Mouse (Mus musculus) T-cell, adult 2 months (primary cell): ENCODE measurements at regions not wholly inside any gene's neighbourhood (a gene's known extent, or its start where the extent isn't known, plus 50 kb on each side); places are given as distances from the start of the nearest gene placed in this dataset.

ENCODE experiments used
- DNase-seq: peaks from one replicate; pipeline ENCODE4 v3.0.0; 2022; ENCODE audit warnings: low spot score

DNA sequence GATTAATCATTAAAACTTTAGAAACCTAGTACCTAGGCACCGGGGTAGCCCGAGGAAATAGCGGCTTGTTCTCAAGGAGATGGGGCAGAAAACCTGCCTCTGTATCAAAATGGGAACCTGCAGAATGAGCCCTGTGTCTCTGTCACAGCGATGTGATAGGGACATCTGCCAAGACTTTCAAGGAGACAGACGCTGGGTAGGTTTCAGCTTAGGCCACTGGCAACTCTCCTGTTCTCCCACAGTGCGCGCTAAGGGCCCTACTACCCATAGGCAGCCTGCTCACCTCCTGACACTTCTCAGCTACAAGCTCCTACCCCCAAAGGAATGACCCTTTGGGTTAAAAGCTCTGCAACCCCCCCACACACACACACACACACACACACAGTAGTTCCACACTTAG lies 396.4 kb downstream of the Sox9 start:
- DNase-seq, result no peak

DNA sequence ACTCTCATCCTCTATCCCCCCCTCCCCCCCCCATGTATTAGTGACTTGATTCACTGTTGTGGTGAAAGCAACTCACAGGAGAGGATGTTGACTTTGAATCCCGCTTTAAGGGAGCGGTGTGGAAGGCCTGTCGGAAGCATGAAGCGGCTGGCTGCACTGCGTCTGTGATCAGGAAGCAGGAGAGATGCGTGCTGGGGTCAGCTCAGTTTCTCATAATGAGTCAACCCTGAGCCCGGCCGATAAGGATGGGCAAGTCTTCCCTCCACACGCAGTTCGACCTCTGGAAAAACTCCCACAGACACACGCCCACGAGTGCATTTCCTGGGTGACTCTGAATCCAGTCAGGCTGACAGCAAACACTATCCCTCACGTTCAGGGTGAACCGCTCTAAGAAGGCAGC lies 398.0 kb downstream of the Sox9 start:
- DNase-seq, result peak; percentile 14

DNA sequence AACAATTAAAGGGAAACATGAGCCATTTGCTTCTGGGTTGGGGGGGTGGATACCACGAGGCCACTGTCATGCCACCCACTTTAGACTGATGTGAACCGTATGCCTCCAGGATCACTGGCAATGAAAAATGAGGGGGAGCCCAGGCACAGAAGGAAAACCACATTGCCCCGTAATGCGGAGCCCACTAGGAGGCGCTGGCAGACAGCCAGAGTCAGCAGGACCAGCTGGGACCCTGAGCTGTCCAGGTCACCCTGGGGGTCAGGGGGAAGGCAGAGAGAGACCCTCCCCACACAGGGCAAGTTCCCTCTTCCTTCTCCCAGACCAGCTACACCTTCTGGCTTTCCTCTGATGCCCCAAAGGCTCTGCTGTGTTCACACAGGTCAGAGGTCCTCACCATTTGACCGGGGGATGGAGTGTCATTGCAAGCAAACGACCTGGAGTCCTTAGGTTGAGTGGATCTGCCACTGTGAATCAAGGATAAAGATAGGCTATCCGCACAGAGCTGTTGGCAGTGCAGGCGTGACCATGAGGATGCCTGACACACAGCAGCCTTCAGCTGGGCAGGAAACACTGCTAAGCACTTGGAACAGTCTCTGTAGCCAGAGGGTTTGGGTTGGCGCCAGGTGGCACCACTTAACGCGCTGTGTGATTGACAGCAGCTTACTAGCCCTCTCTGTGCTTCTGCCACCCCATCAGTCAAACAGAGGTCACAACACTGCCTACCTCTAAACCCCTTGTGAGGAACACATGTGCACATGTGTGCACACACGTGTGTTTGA lies 400.2 kb downstream of the Sox9 start:
- no peak for DNase-seq

DNA sequence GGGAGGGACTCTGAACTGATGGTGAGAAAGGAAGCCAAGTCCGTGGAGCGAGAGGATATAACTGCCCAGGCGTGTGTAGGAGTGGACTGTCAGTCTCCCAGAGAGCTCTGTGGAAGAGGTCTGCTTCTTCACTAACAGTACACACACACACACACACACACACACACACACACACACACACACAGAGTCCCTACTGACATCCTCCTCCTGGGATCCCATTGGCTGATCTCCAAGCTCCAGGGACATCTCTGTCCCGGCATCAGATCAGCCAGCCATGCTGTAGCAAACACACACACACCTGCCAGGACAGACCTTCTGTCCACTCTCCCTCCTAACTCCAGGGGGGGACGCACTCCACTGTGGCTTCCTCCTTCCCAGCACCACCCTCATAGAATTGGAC lies 401.5 kb downstream of the Sox9 start:
- no peak for DNase-seq

DNA sequence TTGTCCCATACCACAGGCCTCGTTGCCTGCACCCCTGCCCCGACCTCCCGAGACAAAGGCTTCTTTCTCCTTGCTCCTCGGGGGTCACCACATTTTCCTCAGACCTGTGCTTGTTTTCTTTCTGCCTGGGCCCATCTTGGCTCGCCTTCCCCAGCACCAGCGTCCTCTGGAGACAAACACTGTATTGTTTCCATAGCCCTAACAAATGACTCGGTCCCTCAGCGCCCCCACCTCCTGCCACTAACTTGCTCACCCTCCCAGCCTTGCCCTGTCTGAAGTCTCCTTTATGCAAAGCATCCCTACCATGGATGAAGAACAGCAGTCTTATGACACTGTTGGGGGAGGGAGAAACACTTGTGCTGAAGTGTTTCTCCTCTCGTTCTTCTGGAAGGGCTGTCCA lies 402.1 kb downstream of the Sox9 start:
- DNase-seq, result no peak

DNA sequence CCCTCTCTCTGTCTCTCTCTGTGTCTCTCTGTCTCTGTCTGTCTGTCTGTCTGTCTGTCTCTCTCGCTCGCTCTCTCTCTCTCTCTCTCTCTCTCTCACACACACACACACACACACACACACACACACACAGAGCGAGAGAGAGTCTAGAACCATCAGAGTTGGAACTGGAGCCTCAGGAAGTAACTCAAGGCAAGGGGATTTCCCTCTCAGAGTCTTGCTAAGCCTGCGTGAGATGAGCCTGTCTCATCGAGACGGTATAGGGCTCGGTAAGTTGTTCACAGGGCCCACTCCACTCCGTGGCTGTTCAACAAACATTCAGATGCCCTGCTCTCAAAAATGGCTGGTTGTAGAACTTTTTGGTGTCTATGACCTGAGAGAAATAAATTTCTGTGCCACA lies 405.4 kb downstream of the Sox9 start:
- DNase-seq, result peak; percentile 50

DNA sequence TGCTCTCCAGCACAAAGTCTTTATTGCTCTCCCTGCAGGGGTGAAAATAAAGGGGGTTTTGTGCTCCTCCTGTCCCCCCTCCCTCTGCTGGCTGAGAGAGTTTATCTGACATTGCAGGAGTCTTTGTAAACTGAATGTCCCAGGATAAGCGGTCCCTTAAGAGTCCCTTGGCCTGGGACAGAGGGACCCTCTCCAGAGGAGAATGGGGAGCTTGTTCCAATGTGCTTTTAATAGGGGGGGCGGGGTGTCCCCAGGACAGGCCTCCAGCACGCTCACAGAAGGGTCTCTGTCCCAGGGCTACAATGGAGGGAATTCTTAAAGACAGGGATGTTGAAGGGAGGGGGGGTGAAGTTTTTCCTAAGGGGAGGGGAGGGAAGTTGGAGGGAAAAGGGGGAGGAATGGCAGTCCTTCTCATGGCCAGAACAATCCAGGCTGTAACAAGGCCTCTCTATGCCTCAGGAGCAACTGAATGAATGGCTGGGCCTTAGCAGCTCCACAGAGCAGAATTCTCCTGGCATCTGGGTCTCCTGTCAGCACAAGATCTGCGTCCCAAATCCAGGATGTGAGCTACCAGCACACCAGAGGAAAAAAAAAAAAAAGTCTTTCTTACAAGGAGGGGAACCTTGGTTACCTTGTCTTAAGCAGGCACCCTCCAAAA lies 406.4 kb downstream of the Sox9 start:
- no peak for DNase-seq

DNA sequence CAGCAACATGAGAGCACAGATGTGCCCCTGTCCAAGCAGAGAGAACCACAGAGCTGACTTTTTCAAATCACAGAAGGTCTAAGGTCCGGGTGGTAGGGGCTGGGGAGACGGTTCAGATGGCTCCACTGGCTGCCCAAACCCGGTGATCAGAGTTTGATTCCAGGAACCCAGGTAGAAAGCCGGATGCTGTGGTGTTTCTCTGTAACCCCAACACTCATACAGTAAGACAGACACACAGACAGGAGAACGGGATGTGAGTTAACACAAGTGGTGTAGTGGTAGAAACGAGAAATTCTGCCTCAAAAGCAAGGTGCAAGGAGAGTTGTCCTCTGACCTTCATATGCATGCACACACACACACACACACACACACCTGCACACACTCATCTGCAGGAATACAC lies 408.0 kb downstream of the Sox9 start:
- peak; percentile 38 for DNase-seq

DNA sequence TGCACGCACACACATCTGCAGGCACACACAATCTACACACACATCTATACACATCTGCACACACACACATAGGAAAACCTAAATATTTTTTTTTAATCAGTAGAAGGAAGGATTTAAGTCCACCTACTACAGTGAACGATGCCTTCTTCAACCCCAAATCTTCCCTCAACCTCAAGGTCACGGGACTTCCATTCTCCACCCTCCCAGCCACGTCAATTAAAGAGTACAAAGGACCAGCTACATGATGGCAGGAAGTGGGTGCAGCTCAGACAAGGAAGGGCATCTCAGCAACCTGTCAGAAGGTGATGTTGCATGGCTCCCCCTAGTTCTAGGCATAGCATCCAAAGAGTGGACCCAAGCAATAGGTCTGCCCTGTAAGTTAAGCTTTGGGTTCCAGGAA lies 408.5 kb downstream of the Sox9 start:
- DNase-seq, result peak; percentile 85

DNA sequence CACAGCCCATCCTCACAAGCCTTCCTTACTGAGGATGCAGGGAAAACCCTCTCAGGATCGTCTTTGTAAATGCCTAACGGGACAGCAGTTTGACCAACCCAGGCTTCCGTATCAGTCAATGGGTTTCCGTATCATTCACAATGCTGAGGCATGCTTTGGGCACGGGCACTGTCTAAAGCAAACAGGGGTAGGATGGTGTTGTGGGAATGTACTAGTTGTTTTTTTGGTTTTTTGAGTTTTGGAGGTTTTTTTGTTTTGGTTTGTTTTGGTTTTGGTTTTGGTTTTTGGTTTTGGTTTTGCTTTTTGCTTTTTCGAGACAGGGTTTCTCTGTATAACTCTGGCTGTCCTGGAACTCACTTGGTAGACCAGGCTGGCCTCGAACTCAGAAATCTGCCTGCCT lies 409.0 kb downstream of the Sox9 start:
- no peak for DNase-seq

DNA sequence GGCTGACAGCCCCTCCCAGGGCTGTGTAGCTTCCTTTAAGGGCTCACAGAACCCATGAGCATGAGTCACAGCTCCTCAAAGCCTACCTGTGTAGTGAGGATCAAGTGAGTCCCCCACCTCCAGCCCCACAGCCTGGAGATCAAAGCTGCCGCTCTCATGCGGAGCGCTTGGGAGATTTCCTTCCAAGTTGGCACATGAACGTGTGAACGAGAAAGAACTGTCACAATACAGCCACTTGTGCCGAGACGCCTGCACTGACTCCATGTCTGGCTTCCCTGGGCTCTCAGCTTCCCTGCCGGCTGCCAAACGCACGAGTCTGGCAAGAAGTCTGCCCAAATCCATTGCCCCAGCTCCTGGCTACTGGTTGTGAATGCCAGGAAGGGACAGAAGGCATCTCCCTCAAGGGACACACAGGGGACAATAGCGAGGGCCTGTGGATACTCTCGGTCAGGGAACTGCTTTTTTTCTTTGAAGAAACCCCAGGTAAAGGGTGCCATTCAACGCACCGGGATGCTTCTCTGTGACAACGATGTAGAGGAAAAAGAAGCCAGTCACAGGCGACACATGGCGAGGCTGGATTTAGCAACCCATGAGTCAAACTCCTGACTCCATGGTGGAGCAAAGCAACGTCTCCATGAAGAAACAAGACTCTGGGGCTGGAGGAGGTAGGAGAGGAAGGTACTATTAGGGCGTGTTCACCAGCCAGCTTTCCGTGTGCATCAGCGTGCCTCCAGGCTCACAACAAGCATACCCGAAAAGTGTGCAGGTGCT lies 410.2 kb downstream of the Sox9 start:
- DNase-seq, result peak; percentile 18

DNA sequence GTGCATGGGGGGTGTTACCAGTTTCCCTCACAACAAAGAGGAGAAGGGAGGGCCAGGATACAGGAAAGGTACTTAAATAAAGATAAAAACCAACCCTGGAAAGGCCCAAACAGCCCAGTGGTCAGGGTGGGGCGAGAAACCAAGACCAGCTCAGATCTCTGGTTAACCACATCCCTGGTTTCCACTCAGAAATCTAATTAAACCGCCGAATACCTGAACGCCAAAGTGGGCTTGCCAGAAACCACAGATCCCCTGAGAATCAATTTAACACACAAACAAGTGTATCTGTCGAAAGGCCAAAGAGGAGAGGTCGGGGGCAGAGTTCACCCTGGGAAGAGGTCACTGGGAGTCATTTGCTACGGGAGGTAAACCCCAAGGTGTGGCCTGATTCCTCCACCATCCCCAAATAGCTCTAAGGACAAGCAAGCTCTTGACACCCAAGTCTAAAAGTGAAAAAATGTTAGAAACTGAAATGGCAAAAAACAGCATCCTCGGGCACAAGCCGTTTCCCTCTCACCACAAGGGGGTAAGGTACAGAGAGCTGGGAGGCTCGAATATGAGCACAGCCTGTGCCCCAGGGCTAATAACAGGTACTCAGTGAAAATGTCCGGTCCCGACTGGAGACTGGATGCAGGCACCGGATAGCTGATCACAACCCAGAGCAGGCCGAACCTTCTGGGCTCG lies 412.3 kb downstream of the Sox9 start:
- no peak for DNase-seq
